Mouse (Mus musculus) ES-E14 (cell line): ENCODE results near the gene Rsph9. TPM values are rescaled to one million over a fixed set of nuclear protein-coding genes. Genes with fewer than 3 reads are reported as not detected.

ENCODE experiments used
- DNase-seq: peaks from one replicate; pipeline ENCODE4 v3.0.0-alpha.2; 2013; ENCODE audit warnings: low read depth, low spot score
- H3K27ac ChIP-seq: 2 replicates; pipeline ENCODE4 v1.5.1; 2012; ENCODE audit warnings: low read depth, mild to moderate bottlenecking, low read length, moderate library complexity, mixed read lengths; ENCODE audit not compliant: poor library complexity, insufficient read depth, severe bottlenecking
- H3K36me3 ChIP-seq: 2 replicates; pipeline ENCODE4 v1.6.1; 2012; ENCODE audit warnings: mild to moderate bottlenecking, low read length, moderate library complexity, mixed read lengths; ENCODE audit not compliant: control insufficient read depth, poor library complexity, insufficient read depth, severe bottlenecking
- H3K4me1 ChIP-seq, 2 experiments: fragments of 150-350 bp in 1 of 2; sonication (generic) in 1 of 2; 2 replicates each; pipeline ENCODE4 v1.6.1; 2012; ENCODE audit warnings: low read length in 2 of 2, mild to moderate bottlenecking in 1 of 2, mixed read lengths in 1 of 2; ENCODE audit not compliant: control insufficient read depth in 2 of 2, insufficient read depth in 2 of 2, poor library complexity in 1 of 2
- H3K4me3 ChIP-seq, 2 experiments: fragments of 150-350 bp in 1 of 2; sonication (generic) in 1 of 2; 2 replicates each; pipeline ENCODE4 v1.5.1; 2012; ENCODE audit warnings: low read length in 2 of 2, low read depth in 1 of 2, mild to moderate bottlenecking in 1 of 2, mixed read lengths in 1 of 2; ENCODE audit not compliant: insufficient read depth in 1 of 2, poor library complexity in 1 of 2, severe bottlenecking in 1 of 2
- H3K9ac ChIP-seq: 2 replicates; pipeline ENCODE4 v1.6.1; 2012; ENCODE audit warnings: low read depth, mild to moderate bottlenecking, low read length, mixed read lengths; ENCODE audit not compliant: poor library complexity, insufficient read depth, severe bottlenecking
- H3K9me3 ChIP-seq: fragments of 150-350 bp; sonication (generic); 2 replicates; pipeline ENCODE4 v1.6.1; 2012; ENCODE audit warnings: low read depth, mild to moderate bottlenecking, low read length; ENCODE audit not compliant: control insufficient read depth, insufficient read depth
- CHD2 ChIP-seq: IDR thresholded peaks from 2 replicates; pipeline ENCODE4 v1.6.1; 2014; ENCODE audit warnings: mild to moderate bottlenecking, low read depth, low read length, inconsistent platforms
- HCFC1 ChIP-seq: IDR thresholded peaks from 2 replicates; pipeline ENCODE4 v1.6.1; 2012; ENCODE audit warnings: low read length, inconsistent platforms, borderline replicate concordance; ENCODE audit not compliant: insufficient read depth
- MAFK ChIP-seq: IDR thresholded peaks from 2 replicates; pipeline ENCODE4 v1.6.1; 2014; ENCODE audit warnings: mild to moderate bottlenecking, low read depth, low read length, inconsistent platforms; ENCODE audit not compliant: insufficient read depth
- ZC3H11A ChIP-seq: IDR thresholded peaks from 2 replicates; pipeline ENCODE4 v1.6.1; 2012; ENCODE audit warnings: low read depth, mild to moderate bottlenecking, inconsistent platforms, low read length, borderline replicate concordance
- ZNF384 ChIP-seq: IDR thresholded peaks from 2 replicates; pipeline ENCODE4 v1.6.1; 2012; ENCODE audit warnings: low read depth, low read length, inconsistent platforms
- in situ Hi-C, 2 experiments: fragments of 600-800 bp; cut with MboI; formaldehyde crosslinking; loops; one replicate each; pipeline ENCODE4 v1.15.1; 2025; ENCODE audit warnings: low sequenced_read_pairs in 2 of 2, inconsistent platforms in 1 of 2; ENCODE audit not compliant: unreplicated experiment in 2 of 2
- total RNA-seq: library from RNA; depleted of rRNA; stranded (reverse); fragments of 300-350 nt; gene quantifications from 2 replicates; pipeline ENCODE4 v1.2.3, GENCODE M21; 2012

Gene Rsph9
- total RNA-seq, 1 experiment = 0.85 TPM

DNA sequence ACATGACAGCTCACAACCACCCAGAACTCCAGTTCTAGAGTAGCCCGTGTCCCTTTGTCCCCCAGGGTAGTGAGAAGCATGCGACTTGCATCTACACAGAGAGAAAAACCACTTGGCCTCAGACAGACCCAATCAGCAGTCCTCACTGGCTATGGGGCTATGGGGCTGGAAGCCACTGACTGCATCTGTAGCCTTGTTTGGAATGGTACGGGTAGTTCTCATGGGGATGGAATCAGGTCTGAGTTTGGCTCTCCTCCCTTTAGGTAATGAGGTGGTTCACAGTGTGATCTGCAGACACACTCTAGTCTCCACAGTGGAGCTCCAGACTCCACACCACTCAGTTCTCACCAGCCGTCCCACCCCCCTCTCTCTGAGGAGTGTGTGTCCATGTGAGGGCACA lies 20.7 kb downstream of the Rsph9 start:
- Histone ChIP-seq H3K36me3 (peaks cover 71% of the 10 kb centered on the region), H3K4me3 (no peak overlapping the region), H3K4me1 (peaks cover 0 to 3% of the 10 kb centered on the region in 2 experiments; a peak in 1 of 4 replicates), H3K27ac (no peak overlapping the region), H3K9ac (no peak overlapping the region), H3K9me3 (no peaks in the 10 kb centered on the region)
- no peak for DNase-seq
- in situ Hi-C loops = no loop called here
- no peak for TF ChIP-seq HCFC1
- TF ChIP-seq MAFK = no peak
- TF ChIP-seq CHD2 = no peak
- TF ChIP-seq ZC3H11A = no peak
- TF ChIP-seq ZNF384 = no peak

DNA sequence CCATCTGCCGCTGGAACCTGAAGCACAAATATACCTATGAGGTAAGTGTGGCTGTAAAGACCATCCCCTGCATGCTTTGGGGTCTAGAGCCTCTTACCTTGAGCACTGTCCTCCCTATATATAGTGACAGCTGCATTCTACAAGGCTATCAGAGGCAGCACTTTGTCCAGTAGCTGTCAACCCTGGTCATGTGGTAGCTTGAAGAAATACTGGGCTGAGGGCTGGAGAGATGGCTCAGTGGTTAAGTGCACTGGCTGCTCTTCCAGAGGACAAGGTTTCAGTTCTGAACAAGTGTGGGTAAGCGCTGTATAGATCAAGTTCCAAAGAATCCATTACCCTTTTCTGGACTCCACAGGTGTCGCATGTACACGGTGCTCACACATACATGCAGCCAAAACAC lies 21.2 kb downstream of the Rsph9 start:
- H3K36me3 ChIP-seq = peaks cover 72% of the 10 kb centered on the region
- no peaks in the 10 kb centered on the region; a peak in 1 of 4 replicates for H3K4me1 ChIP-seq
- in situ Hi-C loops = no loop called here
- no peak for DNase-seq
- H3K4me3 ChIP-seq = no peak overlapping the region
- H3K27ac ChIP-seq = no peak overlapping the region
- H3K9ac ChIP-seq = no peak overlapping the region
- TF ChIP-seq HCFC1 = no peak
- TF ChIP-seq CHD2 = no peak
- TF ChIP-seq ZC3H11A = no peak
- no peaks in the 10 kb centered on the region for H3K9me3 ChIP-seq

DNA sequence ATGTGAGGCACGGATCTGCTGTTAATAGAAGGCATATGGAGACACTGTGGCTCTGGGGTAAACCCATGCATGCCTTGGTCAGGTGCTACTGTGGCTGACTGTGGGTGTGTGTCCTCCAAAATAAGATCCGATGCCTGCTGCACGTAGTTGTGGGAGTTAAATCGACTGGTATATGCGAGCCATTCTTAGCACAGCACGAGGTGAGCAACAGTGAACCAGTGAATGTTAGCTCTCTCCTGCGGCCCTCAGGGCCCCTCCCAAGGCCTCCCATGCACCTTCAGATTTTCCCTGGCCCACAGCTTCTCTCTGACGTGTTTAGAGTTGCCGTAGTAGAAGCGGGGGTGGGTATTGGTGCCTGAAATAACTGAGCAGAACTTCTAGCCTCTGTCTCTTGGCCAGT lies 24.4 kb downstream of the Rsph9 start:
- H3K4me1 ChIP-seq = no peaks in the 10 kb centered on the region
- in situ Hi-C loops = no loop called here

DNA sequence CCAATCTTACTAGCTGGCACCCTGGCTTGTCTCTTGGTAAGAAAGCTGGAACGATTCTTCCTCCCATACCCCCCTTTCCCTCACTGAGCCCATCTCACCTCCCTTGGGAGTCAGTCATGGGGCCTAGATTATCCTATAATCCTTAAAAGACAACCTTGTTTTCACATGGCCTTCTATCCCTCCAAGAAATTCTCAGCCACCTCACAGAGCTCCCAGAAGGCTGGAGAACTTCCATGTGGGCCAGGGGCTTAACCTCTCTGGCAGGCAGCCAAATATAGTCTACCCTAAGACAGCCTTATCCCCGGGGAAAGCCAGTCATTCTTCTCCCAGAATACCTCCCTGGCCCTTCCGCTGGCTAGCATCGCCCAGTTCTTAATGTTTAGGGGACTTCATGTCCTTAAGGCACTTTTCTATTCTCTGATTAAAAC lies 25.6 kb downstream of the Rsph9 start:
- DNase-seq = no peak
- TF ChIP-seq ZNF384 (no peak), CHD2 (no peak), HCFC1 (no peak), ZC3H11A (no peak), MAFK (no peak)
- Histone ChIP-seq H3K9me3 (no peaks in the 10 kb centered on the region), H3K4me1 (no peaks in the 10 kb centered on the region), H3K36me3 (peaks cover 42% of the 10 kb centered on the region), H3K4me3 (no peak overlapping the region), H3K9ac (no peak overlapping the region), H3K27ac (no peak overlapping the region)
- in situ Hi-C loops = no loop called here

More for the DNA sequence above, 24.4 kb downstream of the Rsph9 start:
- no peak for TF ChIP-seq ZNF384
- TF ChIP-seq MAFK = no peak
- TF ChIP-seq HCFC1 = no peak
- TF ChIP-seq CHD2 = no peak
- no peak for TF ChIP-seq ZC3H11A
- Histone ChIP-seq H3K4me3 (no peak overlapping the region), H3K9me3 (no peaks in the 10 kb centered on the region), H3K9ac (no peak overlapping the region), H3K27ac (no peak overlapping the region), H3K36me3 (peaks cover 51% of the 10 kb centered on the region)
- DNase-seq = no peak

DNA sequence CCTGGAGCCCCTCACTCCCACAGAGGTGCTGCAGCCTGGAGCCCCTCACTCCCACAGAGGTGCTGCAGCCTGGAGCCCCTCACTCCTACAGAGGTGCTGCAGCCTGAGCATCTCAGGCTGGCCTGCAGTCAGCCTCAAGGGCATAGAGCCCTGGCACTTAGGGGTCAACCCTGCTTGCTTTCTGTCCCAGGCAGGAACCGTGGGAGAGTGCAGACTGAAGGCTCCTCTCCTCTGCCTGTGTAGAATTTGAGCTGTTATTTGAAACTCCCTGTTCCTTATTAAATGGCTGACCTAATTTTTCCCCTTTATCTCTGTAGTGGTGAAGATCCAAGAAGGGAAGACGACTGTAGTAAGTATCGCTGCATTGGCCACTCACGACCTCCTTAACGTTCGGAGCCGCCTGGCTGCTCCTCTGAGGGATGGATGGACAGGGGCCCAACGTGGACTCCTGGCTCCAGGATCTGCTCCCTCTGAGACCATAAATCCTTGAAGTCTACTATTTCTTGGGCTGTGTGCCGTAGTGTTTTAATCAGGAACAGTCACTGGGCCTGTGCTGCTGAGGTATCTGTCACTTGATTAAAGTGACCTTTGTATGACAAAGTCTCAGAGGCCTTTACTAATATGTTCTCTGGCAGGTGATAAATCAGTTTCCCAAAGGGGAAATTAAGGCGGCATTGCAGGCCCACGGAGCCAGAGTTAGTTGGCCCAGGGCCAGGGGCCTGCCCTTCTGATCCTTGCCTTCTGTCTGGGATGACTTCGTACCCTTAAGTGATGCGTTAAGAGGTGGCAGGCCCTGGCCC lies 26.2 kb downstream of the Rsph9 start:
- DNase-seq = no peak
- no peak for TF ChIP-seq CHD2
- TF ChIP-seq HCFC1 = no peak
- no peak for TF ChIP-seq ZNF384
- no peak for TF ChIP-seq MAFK
- TF ChIP-seq ZC3H11A = no peak
- Histone ChIP-seq H3K27ac (no peak overlapping the region), H3K9ac (no peak overlapping the region), H3K4me1 (no peaks in the 10 kb centered on the region), H3K36me3 (peaks cover 36% of the 10 kb centered on the region), H3K9me3 (no peaks in the 10 kb centered on the region), H3K4me3 (no peak overlapping the region)
- in situ Hi-C loops = no loop called here
